Mouse (Mus musculus): ENCODE data around the gene 9330161L09Rik. TPM values are rescaled to one million over a fixed set of nuclear protein-coding genes. Genes with fewer than 3 reads are reported as not detected.
A peak's percentile ranks its signal among the peaks of the same experiment; 100 is the strongest.

9330161L09Rik gene
- polyA plus RNA-seq, 1 experiment = 1.9 TPM

DNA sequence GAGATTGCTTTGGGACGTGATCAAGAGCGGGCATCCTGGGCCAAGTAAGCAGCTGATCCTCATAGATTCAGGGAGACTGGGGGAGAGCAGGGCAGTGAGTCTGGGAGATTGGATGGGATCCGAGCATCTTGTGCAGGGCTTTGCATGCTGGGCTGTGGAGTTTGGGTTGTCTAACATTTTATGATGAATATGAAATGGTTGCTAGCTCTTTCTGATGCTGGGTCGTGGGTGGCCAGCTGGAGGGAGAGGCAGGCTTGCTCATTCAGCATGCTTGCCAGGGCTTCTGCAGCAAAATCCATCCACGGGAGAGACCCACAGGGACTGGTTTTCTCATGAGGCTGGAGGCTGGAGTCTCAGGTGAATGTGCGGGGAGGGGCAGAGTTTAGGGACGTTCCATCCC, 16.5 kb downstream of the 9330161L09Rik start:
- H3K4me1 ChIP-seq (ENCODE audit: control insufficient read depth, insufficient read depth, low read length) = no peaks in the 10 kb centered on the region
- TF ChIP-seq POLR2A (IDR thresholded peaks at IDR 0.05; ENCODE audit: borderline replicate concordance, low read depth, low read length) = no peak
- TF ChIP-seq CTCF (IDR thresholded peaks at IDR 0.05; ENCODE audit: low read depth, low read length) = no peak
- H3K4me3 ChIP-seq (ENCODE audit: insufficient read depth, low read length) = no peak overlapping the region
- no peak overlapping the region for H3K27ac ChIP-seq (ENCODE audit: insufficient read depth, low read depth, low read length)

DNA sequence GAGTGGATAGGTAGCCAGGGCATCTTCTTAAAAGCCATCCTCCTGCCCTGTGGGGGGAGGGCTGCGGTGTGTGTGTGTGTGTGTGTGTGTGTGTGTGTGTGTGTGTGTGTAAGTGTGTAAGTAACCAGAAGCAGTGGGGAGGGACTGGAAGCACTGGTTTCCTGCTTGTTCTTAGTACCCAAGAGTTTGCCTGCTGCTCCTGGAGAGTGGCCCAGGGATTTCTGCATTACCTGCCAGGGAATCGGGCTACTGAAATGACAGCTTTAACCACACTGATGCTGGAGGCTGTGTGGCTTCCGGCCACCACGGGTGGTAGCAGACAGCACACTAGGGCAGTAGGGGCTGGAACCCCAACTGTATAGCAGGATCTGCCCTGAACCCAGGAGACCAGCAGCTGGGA, 17.6 kb downstream of the 9330161L09Rik start:
- Histone ChIP-seq H3K4me3 (ENCODE audit: insufficient read depth, low read length) (no peak overlapping the region), H3K4me1 (ENCODE audit: control insufficient read depth, insufficient read depth, low read length) (no peaks in the 10 kb centered on the region), H3K27ac (ENCODE audit: insufficient read depth, low read depth, low read length) (no peak overlapping the region)
- TF ChIP-seq POLR2A (IDR thresholded peaks at IDR 0.05; ENCODE audit: borderline replicate concordance, low read depth, low read length) = no peak
- TF ChIP-seq CTCF (IDR thresholded peaks at IDR 0.05; ENCODE audit: low read depth, low read length) = no peak

DNA sequence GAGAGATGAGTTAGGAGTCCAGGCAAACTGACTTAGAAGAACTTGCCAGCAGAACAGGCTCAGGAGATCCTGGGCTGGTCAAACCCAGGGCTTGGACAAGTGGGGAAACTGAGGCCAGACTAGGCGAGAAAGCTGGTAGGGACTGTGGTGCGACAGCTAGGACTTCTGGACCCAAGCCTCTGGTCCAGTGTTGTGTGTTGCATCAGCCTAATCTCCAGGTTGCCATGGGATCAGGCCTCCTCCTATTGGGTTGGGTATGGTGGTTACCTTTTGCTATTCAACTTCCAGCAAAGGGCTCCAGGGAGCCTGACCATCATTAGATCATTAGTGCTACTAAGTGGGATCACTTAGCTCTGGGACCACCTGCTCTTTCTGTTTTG, 18.3 kb downstream of the 9330161L09Rik start:
- Histone ChIP-seq H3K4me3 (ENCODE audit: insufficient read depth, low read length) (peak overlapping the region; percentile 71), H3K4me1 (ENCODE audit: control insufficient read depth, insufficient read depth, low read length) (no peaks in the 10 kb centered on the region), H3K27ac (ENCODE audit: insufficient read depth, low read depth, low read length) (no peak overlapping the region)
- TF ChIP-seq POLR2A (IDR thresholded peaks at IDR 0.05; ENCODE audit: borderline replicate concordance, low read depth, low read length) = no peak
- TF ChIP-seq CTCF (IDR thresholded peaks at IDR 0.05; ENCODE audit: low read depth, low read length) = no peak

DNA sequence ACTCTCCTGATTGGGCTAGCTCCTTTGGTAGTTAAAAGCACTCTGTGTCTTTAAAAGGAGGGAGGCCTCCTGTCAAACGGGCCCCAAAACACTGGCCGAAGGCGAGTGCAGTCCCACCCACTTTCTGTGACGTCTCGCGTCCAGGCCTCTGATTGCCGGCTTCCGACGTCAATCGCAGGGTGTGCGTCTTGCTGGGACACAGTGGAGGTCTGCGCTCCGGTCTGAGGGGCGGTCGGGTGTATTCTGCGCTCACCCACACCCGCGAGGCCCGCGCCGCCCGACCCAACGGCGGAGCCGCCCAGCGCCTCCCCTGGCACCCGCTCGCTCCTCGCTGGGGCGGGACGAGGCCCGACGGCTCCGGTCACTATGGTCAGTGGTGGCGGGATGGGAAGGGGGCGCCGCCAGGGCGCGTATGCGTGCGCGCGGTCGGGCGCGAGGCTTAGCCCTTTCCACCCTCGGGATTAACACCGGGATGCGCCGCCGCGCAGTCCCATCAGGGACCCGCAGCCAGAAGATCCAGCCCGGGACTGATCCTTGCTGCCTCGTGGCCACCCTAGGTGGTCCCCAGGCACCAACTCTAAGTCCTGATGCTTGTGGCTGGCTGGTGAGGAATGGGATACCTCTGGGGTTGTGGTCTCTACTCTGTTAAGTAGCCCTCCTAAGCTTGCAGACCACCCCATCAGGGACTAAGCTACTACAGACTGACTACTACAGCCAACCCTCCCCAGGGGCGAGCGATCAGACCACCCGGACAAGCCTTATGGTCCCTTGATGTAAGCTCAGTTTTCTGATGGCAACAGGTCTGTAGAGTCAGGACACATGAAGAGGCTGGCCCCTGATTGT, 18.9 kb downstream of the 9330161L09Rik start, which contains the start of gene Otub2:
Gene Otub2, plus strand, starts transcription at position 178 of the 843 bp plus-strand sequence.
- Histone ChIP-seq H3K4me1 (ENCODE audit: control insufficient read depth, insufficient read depth, low read length) (no peaks in the 10 kb centered on the region), H3K4me3 (ENCODE audit: insufficient read depth, low read length) (peak within 1 kb of the TSS; percentile 71), H3K27ac (ENCODE audit: insufficient read depth, low read depth, low read length) (no peak within 1 kb of the TSS)
- no peak for TF ChIP-seq CTCF (IDR thresholded peaks at IDR 0.05; ENCODE audit: low read depth, low read length)
- TF ChIP-seq POLR2A (IDR thresholded peaks at IDR 0.05; ENCODE audit: borderline replicate concordance, low read depth, low read length) = no peak

DNA sequence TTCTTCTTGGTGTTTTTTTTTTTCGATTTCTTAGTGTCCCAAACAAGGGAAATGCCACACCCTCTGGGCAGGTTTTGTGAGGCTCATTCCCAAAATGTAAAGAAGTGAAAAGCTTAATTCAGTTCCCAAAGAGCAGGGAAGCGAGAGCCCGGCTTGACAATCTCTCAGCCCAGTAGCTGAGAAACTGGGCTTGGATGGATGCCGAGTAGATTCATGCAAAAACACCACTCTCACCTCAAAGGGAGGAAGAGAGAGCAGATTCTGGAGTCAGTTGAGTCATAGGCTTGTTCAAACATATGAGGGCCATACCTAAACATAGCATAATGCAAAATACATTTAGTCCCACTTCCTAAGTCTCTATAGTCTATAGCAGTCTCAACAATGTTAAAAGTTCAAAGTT, 27.4 kb downstream of the 9330161L09Rik start:
- no peak overlapping the region for H3K4me3 ChIP-seq (ENCODE audit: insufficient read depth, low read length)
- TF ChIP-seq POLR2A (IDR thresholded peaks at IDR 0.05; ENCODE audit: borderline replicate concordance, low read depth, low read length) = no peak
- TF ChIP-seq CTCF (IDR thresholded peaks at IDR 0.05; ENCODE audit: low read depth, low read length) = no peak
- no peaks in the 10 kb centered on the region for H3K4me1 ChIP-seq (ENCODE audit: control insufficient read depth, insufficient read depth, low read length)
- H3K27ac ChIP-seq (ENCODE audit: insufficient read depth, low read depth, low read length) = no peak overlapping the region

DNA sequence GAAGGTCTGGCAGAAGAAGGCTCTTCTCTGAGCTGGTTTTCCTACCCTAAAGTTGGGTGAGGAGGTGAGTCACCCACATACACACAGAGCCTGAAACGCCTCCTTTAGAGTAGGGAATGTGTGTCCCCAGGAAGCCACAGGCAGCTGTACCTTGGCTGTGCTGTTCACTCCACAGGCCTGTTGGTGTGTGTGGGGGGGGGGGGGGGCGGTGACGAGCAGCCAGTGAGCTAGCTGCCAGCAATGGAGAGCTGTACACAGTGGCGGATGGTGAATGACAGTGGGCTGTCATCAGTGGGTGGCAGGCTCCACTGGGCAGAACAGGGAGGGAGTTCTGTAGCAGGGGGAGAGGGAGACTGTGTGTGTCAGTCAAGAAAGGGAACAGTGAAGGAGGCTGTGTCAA, 30.8 kb downstream of the 9330161L09Rik start:
- TF ChIP-seq POLR2A (IDR thresholded peaks at IDR 0.05; ENCODE audit: borderline replicate concordance, low read depth, low read length) = no peak
- no peak for TF ChIP-seq CTCF (IDR thresholded peaks at IDR 0.05; ENCODE audit: low read depth, low read length)

DNA sequence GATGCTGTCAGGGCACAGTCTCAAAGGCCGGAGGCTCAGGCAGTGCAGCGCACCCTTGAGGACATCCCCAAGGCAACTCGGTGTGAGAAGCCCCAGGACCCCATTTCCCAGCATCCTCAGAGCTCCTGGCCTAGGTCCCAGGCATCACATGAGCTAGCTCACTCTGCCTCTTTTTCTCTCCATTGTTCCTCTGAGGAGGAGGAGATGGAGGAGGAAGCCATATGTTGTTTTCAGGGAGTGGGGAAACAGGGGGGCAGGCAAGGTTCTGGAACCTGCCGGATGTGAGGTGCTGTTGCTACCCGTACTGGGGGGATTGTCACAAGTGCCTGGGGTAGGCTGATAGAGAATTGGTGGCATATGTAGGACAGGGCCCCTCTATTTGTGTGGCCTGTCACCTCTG, 31.5 kb downstream of the 9330161L09Rik start:
- H3K27ac ChIP-seq (ENCODE audit: insufficient read depth, low read depth, low read length) = no peak overlapping the region
- H3K4me3 ChIP-seq (ENCODE audit: insufficient read depth, low read length) = no peak overlapping the region
- no peak for TF ChIP-seq POLR2A (IDR thresholded peaks at IDR 0.05; ENCODE audit: borderline replicate concordance, low read depth, low read length)
- no peak for TF ChIP-seq CTCF (IDR thresholded peaks at IDR 0.05; ENCODE audit: low read depth, low read length)
- no peaks in the 10 kb centered on the region for H3K4me1 ChIP-seq (ENCODE audit: control insufficient read depth, insufficient read depth, low read length)

More for the DNA sequence above, 30.8 kb downstream of the 9330161L09Rik start:
- Histone ChIP-seq H3K4me3 (ENCODE audit: insufficient read depth, low read length) (no peak overlapping the region), H3K4me1 (ENCODE audit: control insufficient read depth, insufficient read depth, low read length) (no peaks in the 10 kb centered on the region), H3K27ac (ENCODE audit: insufficient read depth, low read depth, low read length) (no peak overlapping the region)

DNA sequence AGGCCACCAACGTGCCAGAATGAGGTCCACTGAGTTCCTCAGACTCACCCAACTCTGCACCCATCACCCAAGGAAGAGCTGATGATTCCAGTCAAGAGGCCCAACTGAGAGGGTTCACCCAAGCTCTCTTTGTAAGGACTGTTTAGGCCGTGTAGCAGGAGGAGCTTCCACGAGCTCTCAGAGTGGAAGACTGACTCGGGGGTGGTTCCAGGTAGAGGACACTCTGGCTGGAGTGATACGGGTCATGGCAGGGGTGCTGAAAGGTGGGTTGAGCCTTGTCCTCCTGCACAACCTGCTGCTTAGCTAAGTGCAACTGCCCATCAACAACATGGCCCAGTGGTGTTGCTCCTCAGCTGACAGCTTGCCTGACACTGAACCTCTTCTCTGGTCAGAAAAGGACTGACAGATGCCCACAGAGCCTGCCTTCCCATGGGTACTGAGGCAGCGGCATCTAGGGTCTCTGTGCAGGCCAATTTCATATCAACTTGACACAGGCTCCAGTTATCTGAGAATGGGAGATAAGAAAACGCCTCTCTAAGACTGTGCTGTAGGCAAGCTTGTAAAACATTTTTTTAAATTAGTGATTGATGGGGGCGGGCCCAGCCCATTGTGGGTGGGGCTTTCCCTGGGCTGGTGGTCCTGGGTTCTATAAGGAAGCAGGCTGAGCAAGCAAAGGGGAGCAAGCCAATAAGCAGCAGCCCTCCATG, 33.9 kb downstream of the 9330161L09Rik start:
- Histone ChIP-seq H3K27ac (ENCODE audit: insufficient read depth, low read depth, low read length) (no peak overlapping the region), H3K4me1 (ENCODE audit: control insufficient read depth, insufficient read depth, low read length) (no peaks in the 10 kb centered on the region), H3K4me3 (ENCODE audit: insufficient read depth, low read length) (no peak overlapping the region)

DNA sequence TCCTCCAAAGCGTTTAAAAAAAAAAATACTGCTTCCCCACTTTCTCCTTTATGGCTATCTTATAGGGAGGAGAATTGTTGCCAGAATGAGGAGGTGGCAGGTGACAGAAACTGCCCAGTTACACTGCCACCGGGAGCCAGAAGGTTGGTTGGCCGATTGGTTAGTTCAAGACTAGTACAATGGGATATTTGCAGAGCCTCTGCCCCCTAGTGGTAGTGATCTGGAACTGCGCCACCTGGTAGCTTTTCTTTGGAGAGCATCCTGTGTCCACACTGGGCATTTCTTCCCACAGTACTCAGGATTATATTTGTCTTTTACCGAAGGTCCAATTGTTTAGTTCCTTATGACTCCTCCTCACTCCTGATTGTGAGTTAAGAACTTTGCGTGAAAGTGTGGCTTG, 35.9 kb downstream of the 9330161L09Rik start:
- Histone ChIP-seq H3K27ac (ENCODE audit: insufficient read depth, low read depth, low read length) (no peak overlapping the region), H3K4me3 (ENCODE audit: insufficient read depth, low read length) (no peak overlapping the region), H3K4me1 (ENCODE audit: control insufficient read depth, insufficient read depth, low read length) (peaks cover 2% of the 10 kb centered on the region; the same call in 1 of the 2 replicates)
- TF ChIP-seq CTCF (IDR thresholded peaks at IDR 0.05; ENCODE audit: low read depth, low read length) (peak; percentile 81), POLR2A (IDR thresholded peaks at IDR 0.05; ENCODE audit: borderline replicate concordance, low read depth, low read length) (no peak)

More for the DNA sequence above, 33.9 kb downstream of the 9330161L09Rik start:
- TF ChIP-seq POLR2A (IDR thresholded peaks at IDR 0.05; ENCODE audit: borderline replicate concordance, low read depth, low read length) (no peak), CTCF (IDR thresholded peaks at IDR 0.05; ENCODE audit: low read depth, low read length) (no peak)

DNA sequence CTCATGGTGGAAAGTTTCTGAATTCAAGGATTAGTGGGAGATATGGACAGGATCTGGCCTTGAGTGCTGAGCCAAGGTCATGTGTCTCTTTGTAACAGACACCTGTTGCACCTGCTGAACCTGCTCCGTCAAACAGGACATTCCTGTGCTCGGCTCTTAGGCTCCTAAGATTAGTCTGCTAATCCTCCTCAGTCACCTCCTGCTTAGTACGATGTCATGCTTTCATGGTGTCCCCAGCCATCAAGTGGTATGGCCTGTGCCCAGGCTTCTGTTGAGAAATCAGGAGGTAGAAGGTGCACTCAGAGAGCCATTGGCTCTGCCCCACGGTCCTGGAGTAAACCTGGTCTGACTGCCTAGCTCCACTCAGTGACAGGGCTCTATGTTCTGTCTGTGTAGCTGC, 36.8 kb downstream of the 9330161L09Rik start:
- Histone ChIP-seq H3K4me3 (ENCODE audit: insufficient read depth, low read length) (no peak overlapping the region), H3K4me1 (ENCODE audit: control insufficient read depth, insufficient read depth, low read length) (peaks cover 2% of the 10 kb centered on the region; the same call in 1 of the 2 replicates), H3K27ac (ENCODE audit: insufficient read depth, low read depth, low read length) (no peak overlapping the region)
- TF ChIP-seq CTCF (IDR thresholded peaks at IDR 0.05; ENCODE audit: low read depth, low read length) (no peak), POLR2A (IDR thresholded peaks at IDR 0.05; ENCODE audit: borderline replicate concordance, low read depth, low read length) (no peak)

Data from bone marrow macrophage, adult 2 months (primary cell).